Mouse (Mus musculus): Measurements from ENCODE around the gene Rag2. TPM values are rescaled to one million over a fixed set of nuclear protein-coding genes. Genes with fewer than 3 reads are reported as not detected.

Gene Rag2
- polyA plus RNA-seq, 1 experiment from 2014 or later = 0.49 TPM

DNA sequence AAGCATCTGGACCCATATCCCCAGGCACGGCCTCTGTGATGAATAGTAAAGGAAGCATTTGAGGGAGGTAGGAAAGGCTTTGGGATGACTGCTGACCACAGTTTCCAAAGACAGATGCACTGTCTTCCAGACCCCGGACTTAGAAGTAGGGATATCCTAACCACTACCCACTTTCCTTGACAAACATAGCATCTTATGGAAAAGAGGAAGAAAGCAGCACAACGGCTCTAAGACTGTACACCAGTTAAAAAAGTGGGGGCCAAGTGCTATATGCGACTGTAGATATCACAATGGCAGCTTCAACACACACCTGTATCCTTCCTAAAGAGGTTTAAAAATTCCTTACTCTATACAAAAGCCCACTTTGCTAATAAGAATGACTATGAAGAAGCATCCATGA is 6.1 kb upstream of the Rag2 start:
- Histone ChIP-seq H3K27ac (ENCODE audit: low read depth, low read length) (no peak overlapping the region), H3K9me3 (ENCODE audit: control insufficient read depth, low read length) (no peaks in the 10 kb centered on the region), H3K36me3 (ENCODE audit: control insufficient read depth, insufficient read depth, low read length) (no peaks in the 10 kb centered on the region), H3K4me3 (ENCODE audit: low read depth, low read length) (no peak overlapping the region), H3K4me2 (replicated peaks; ENCODE audit: low read depth, low read length) (no peak overlapping the region), H3K27me3 (ENCODE audit: control insufficient read depth, insufficient read depth, low read length) (no peaks in the 10 kb centered on the region), H3K4me1 (replicated peaks; ENCODE audit: control insufficient read depth, insufficient read depth, low read length) (no peaks in the 10 kb centered on the region), H3K9ac (ENCODE audit: low read depth, low read length) (no peak overlapping the region)
- 87% methylated on average over 4 of the region's 4 CpGs for WGBS
- no peak for DNase-seq (ENCODE audit: low spot score)
- no peak for ATAC-seq (ENCODE audit: low FRiP score)

- WGBS = 82% methylated on average over 3 of the region's 3 CpGs
- Histone ChIP-seq H3K27me3 (ENCODE audit: control insufficient read depth, insufficient read depth, low read length) (no peaks in the 10 kb centered on the region), H3K36me3 (ENCODE audit: control insufficient read depth, insufficient read depth, low read length) (no peaks in the 10 kb centered on the region), H3K4me3 (ENCODE audit: low read depth, low read length) (no peak overlapping the region), H3K9me3 (ENCODE audit: control insufficient read depth, low read length) (no peaks in the 10 kb centered on the region), H3K9ac (ENCODE audit: low read depth, low read length) (no peak overlapping the region), H3K4me2 (replicated peaks; ENCODE audit: low read depth, low read length) (no peak overlapping the region), H3K4me1 (replicated peaks; ENCODE audit: control insufficient read depth, insufficient read depth, low read length) (no peaks in the 10 kb centered on the region), H3K27ac (ENCODE audit: low read depth, low read length) (no peak overlapping the region)
- DNase-seq (ENCODE audit: low spot score) (no peak), ATAC-seq (ENCODE audit: low FRiP score) (no peak)
Observed at GRCm38 (mm10) chr2:101620899-101621298, 3.6 kb upstream of the Rag2 start.

- Histone ChIP-seq H3K4me2 (replicated peaks; ENCODE audit: low read depth, low read length) (no peak overlapping the region), H3K9ac (ENCODE audit: low read depth, low read length) (no peak overlapping the region), H3K9me3 (ENCODE audit: control insufficient read depth, low read length) (no peaks in the 10 kb centered on the region), H3K4me1 (replicated peaks; ENCODE audit: control insufficient read depth, insufficient read depth, low read length) (no peaks in the 10 kb centered on the region), H3K27me3 (ENCODE audit: control insufficient read depth, insufficient read depth, low read length) (no peaks in the 10 kb centered on the region), H3K4me3 (ENCODE audit: low read depth, low read length) (no peak overlapping the region), H3K27ac (ENCODE audit: low read depth, low read length) (no peak overlapping the region), H3K36me3 (ENCODE audit: control insufficient read depth, insufficient read depth, low read length) (no peaks in the 10 kb centered on the region)
- DNase-seq (ENCODE audit: low spot score) (no peak), ATAC-seq (ENCODE audit: low FRiP score) (no peak)
- WGBS = 76% methylated on average over 7 of the region's 7 CpGs
Observed at GRCm38 (mm10) chr2:101621611-101622010, 2.9 kb upstream of the Rag2 start.

DNA sequence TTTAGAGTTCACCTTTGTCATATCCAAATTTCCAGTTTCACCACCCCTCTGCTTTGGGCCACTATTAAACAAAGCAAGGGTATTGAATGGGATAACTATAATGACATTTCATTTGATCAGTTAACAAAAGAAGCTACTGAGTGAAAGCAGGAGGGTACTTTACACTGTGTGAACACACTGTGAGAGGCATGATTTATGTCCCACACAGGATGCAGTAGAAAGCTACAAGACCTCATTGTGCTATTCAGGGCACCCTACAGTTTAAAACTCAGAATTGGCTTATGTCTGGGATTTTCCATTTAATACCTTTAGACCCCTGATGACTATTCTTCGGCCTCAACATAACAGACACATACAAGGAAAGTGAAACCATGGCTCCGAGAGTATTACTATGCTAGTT is 1.5 kb upstream of the Rag2 start:
- Histone ChIP-seq H3K4me1 (replicated peaks; ENCODE audit: control insufficient read depth, insufficient read depth, low read length) (no peaks in the 10 kb centered on the region), H3K9ac (ENCODE audit: low read depth, low read length) (no peak overlapping the region), H3K4me3 (ENCODE audit: low read depth, low read length) (no peak overlapping the region), H3K27me3 (ENCODE audit: control insufficient read depth, insufficient read depth, low read length) (no peaks in the 10 kb centered on the region), H3K36me3 (ENCODE audit: control insufficient read depth, insufficient read depth, low read length) (no peaks in the 10 kb centered on the region), H3K4me2 (replicated peaks; ENCODE audit: low read depth, low read length) (no peak overlapping the region), H3K9me3 (ENCODE audit: control insufficient read depth, low read length) (no peaks in the 10 kb centered on the region), H3K27ac (ENCODE audit: low read depth, low read length) (no peak overlapping the region)
- DNase-seq (ENCODE audit: low spot score) (no peak), ATAC-seq (ENCODE audit: low FRiP score) (no peak)
- 75% methylated on average over 2 of the region's 2 CpGs for WGBS

- Histone ChIP-seq H3K36me3 (ENCODE audit: control insufficient read depth, insufficient read depth, low read length) (no peaks in the 10 kb centered on the region), H3K9me3 (ENCODE audit: control insufficient read depth, low read length) (no peaks in the 10 kb centered on the region), H3K27me3 (ENCODE audit: control insufficient read depth, insufficient read depth, low read length) (no peaks in the 10 kb centered on the region), H3K4me3 (ENCODE audit: low read depth, low read length) (no peak overlapping the region), H3K9ac (ENCODE audit: low read depth, low read length) (no peak overlapping the region), H3K4me1 (replicated peaks; ENCODE audit: control insufficient read depth, insufficient read depth, low read length) (no peaks in the 10 kb centered on the region), H3K27ac (ENCODE audit: low read depth, low read length) (no peak overlapping the region), H3K4me2 (replicated peaks; ENCODE audit: low read depth, low read length) (no peak overlapping the region)
- WGBS = 45% methylated on average over 2 of the region's 2 CpGs
- DNase-seq (ENCODE audit: low spot score) = no peak
- no peak for ATAC-seq (ENCODE audit: low FRiP score)
Observed at GRCm38 (mm10) chr2:101624011-101624410, 507 bp upstream of the Rag2 start.

GRCm38 (mm10) chr2:101627227-101627626 is 2.7 kb downstream of the Rag2 start:
- no peak overlapping the region for H3K27ac ChIP-seq (ENCODE audit: low read depth, low read length)
- DNase-seq (ENCODE audit: low spot score) = no peak
- H3K4me1 ChIP-seq (replicated peaks; ENCODE audit: control insufficient read depth, insufficient read depth, low read length) = no peaks in the 10 kb centered on the region
- no peaks in the 10 kb centered on the region for H3K27me3 ChIP-seq (ENCODE audit: control insufficient read depth, insufficient read depth, low read length)
- no peak overlapping the region for H3K4me2 ChIP-seq (replicated peaks; ENCODE audit: low read depth, low read length)
- no peak for ATAC-seq (ENCODE audit: low FRiP score)
- no peak overlapping the region for H3K9ac ChIP-seq (ENCODE audit: low read depth, low read length)
- no peaks in the 10 kb centered on the region for H3K36me3 ChIP-seq (ENCODE audit: control insufficient read depth, insufficient read depth, low read length)
- H3K4me3 ChIP-seq (ENCODE audit: low read depth, low read length) = no peak overlapping the region
- no peaks in the 10 kb centered on the region for H3K9me3 ChIP-seq (ENCODE audit: control insufficient read depth, low read length)

GRCm38 (mm10) chr2:101628297-101629236 is 4.0 kb downstream of the Rag2 start:
- no peaks in the 10 kb centered on the region for H3K9me3 ChIP-seq (ENCODE audit: control insufficient read depth, low read length)
- H3K4me2 ChIP-seq (replicated peaks; ENCODE audit: low read depth, low read length) = peak overlapping the region; percentile 51
- peak; percentile 99 for ATAC-seq (ENCODE audit: low FRiP score)
- no peaks in the 10 kb centered on the region for H3K27me3 ChIP-seq (ENCODE audit: control insufficient read depth, insufficient read depth, low read length)
- peak overlapping the region; percentile 80 for H3K27ac ChIP-seq (ENCODE audit: low read depth, low read length)
- peak; percentile 95 for DNase-seq (ENCODE audit: low spot score)
- WGBS = 1% methylated on average over 31 of the region's 31 CpGs
- H3K36me3 ChIP-seq (ENCODE audit: control insufficient read depth, insufficient read depth, low read length) = no peaks in the 10 kb centered on the region
- H3K9ac ChIP-seq (ENCODE audit: low read depth, low read length) = peak overlapping the region; percentile 70
- peak overlapping the region; percentile 66 for H3K4me3 ChIP-seq (ENCODE audit: low read depth, low read length)
- no peaks in the 10 kb centered on the region for H3K4me1 ChIP-seq (replicated peaks; ENCODE audit: control insufficient read depth, insufficient read depth, low read length)

DNA sequence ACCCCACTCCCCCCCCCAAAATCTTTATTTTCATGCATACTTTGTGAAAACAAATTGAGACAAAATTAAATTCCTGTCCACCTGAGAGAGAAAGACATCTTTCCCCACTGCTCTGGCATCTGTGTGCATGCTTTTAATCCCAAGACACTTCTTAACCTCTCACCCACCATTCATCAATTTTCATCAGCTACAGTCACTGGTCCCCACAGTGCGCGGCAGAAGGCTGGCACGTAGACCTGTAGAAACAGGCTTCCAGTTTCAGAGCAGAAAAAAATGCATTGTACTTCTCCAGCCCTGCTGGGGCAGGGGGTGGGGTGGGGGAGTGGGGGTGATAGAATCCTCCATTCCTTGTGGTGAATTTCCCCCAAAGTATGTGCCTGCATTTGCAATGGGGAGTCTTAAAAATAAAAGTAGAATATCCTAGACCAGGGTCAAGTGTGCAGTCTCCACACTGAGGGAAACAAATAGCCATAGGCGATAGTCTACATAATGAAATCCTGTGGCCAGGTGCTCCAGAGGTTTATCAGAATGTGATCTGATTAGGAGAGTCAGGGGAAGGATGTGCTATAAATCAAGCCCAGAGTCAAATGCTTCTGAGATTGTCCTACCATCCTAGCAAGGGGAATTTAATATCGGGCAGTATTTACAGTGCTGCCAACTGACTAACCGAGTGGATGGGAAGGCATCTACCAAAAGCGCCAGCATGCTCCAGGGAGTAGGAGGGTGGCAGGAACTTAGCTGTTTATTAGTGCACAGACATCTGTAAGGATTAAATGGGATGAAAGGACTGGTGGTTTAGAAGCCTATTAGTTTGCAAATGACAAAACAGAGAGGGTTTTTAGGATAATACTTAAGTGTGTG is 14.7 kb downstream of the Rag2 start:
- ATAC-seq (ENCODE audit: low FRiP score) = peak; percentile 83
- Histone ChIP-seq H3K9me3 (ENCODE audit: control insufficient read depth, low read length) (no peaks in the 10 kb centered on the region), H3K27me3 (ENCODE audit: control insufficient read depth, insufficient read depth, low read length) (no peaks in the 10 kb centered on the region), H3K9ac (ENCODE audit: low read depth, low read length) (no peak overlapping the region), H3K4me1 (replicated peaks; ENCODE audit: control insufficient read depth, insufficient read depth, low read length) (no peaks in the 10 kb centered on the region), H3K4me3 (ENCODE audit: low read depth, low read length) (no peak overlapping the region), H3K36me3 (ENCODE audit: control insufficient read depth, insufficient read depth, low read length) (no peaks in the 10 kb centered on the region), H3K27ac (ENCODE audit: low read depth, low read length) (0 out of 2 replicates have a peak overlapping the region, but pooled peaks have one; percentile 36), H3K4me2 (replicated peaks; ENCODE audit: low read depth, low read length) (no peak overlapping the region)
- 44% methylated on average over 7 of the region's 7 CpGs for WGBS
- peak; percentile 47 for DNase-seq (ENCODE audit: low spot score)

Measured in hindbrain, embryonic 11.5 days (tissue).